Mouse (Mus musculus): ENCODE measurements around the gene Pth2. TPM values are rescaled to one million over a fixed set of nuclear protein-coding genes. Genes with fewer than 3 reads are reported as not detected.

The Pth2 gene
- polyA plus RNA-seq, 1 experiment, result not detected

DNA sequence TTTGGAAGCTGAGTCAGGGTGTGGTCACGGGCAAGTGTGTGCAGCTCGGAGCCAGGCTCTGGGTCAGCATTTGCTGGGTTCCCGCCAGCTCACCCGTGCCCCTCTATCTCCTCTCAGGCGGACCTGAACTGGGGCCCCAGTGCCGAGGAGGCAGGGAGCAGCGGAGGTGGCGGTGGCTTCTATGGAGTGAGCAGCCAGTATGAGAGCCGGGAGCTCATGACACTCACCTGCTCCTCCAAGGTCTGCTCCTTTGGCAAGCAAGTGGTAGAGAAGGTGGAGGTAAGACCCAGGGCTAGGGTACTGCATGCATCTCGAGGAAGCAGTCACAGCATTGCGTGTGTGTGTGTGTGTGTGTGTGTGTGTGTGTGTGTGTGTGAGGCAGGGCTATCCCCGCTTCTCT, 50.4 kb downstream of the Pth2 start:
- Histone ChIP-seq H3K27me3 (ENCODE audit: control insufficient read depth, insufficient read depth, insufficient read length) (no peaks in the 10 kb centered on the region), H3K4me2 (ENCODE audit: low read depth) (no peak overlapping the region), H3K4me3 (no peak overlapping the region), H3K36me3 (ENCODE audit: control insufficient read depth, insufficient read depth) (peaks cover 14% of the 10 kb centered on the region), H3K79me2 (ENCODE audit: control insufficient read depth, insufficient read depth) (no peaks in the 10 kb centered on the region), H3ac (ENCODE audit: control insufficient read depth, insufficient read length) (no peak overlapping the region)
- TF ChIP-seq SRF (IDR thresholded peaks at IDR 0.05; ENCODE audit: control insufficient read depth, insufficient read length, low read depth), result no peak

Other genes starting within 250 kb of the Pth2 start
- not detected for gene Tsks, start 237.8 kb upstream of the Pth2 start, polyA plus RNA-seq (2012; fragmentation: generic; extraction: Trizol)
- 2.7 TPM for gene Cpt1c, start 206.1 kb upstream of the Pth2 start, polyA plus RNA-seq (2012; fragmentation: generic; extraction: Trizol)
- 729 TPM for gene Prmt1, start 194.4 kb upstream of the Pth2 start, polyA plus RNA-seq (2012; fragmentation: generic; extraction: Trizol)
- 45.1 TPM for gene Irf3, start 183.3 kb upstream of the Pth2 start, polyA plus RNA-seq (2012; fragmentation: generic; extraction: Trizol)
- 13.3 TPM for gene Bcl2l12, start 182.3 kb upstream of the Pth2 start, polyA plus RNA-seq (2012; fragmentation: generic; extraction: Trizol)
- gene Scaf1, start 164.6 kb upstream of the Pth2 start, polyA plus RNA-seq (2012; fragmentation: generic; extraction: Trizol), result 56.7 TPM
- 127 TPM for gene Rras, start 163.0 kb upstream of the Pth2 start, polyA plus RNA-seq (2012; fragmentation: generic; extraction: Trizol)
- 10.2 TPM for gene Prr12, start 128.1 kb upstream of the Pth2 start, polyA plus RNA-seq (2012; fragmentation: generic; extraction: Trizol)
- gene Nosip, start 118.6 kb upstream of the Pth2 start, polyA plus RNA-seq (2012; fragmentation: generic; extraction: Trizol), result 66.1 TPM
- gene Prrg2, start 118.3 kb upstream of the Pth2 start, polyA plus RNA-seq (2012; fragmentation: generic; extraction: Trizol), result 12.9 TPM
- 123 TPM for gene Rcn3, start 88.8 kb upstream of the Pth2 start, polyA plus RNA-seq (2012; fragmentation: generic; extraction: Trizol)
- gene Fcgrt, start 77.1 kb upstream of the Pth2 start, polyA plus RNA-seq (2012; fragmentation: generic; extraction: Trizol), result 67.2 TPM
- 2,217 TPM for gene Rps11, start 56.6 kb upstream of the Pth2 start, polyA plus RNA-seq (2012; fragmentation: generic; extraction: Trizol)
- gene Rpl13a, start 52.2 kb upstream of the Pth2 start, polyA plus RNA-seq (2012; fragmentation: generic; extraction: Trizol), result 6,110 TPM
- 3.6 TPM for gene Gm45713, start 44.8 kb upstream of the Pth2 start, polyA plus RNA-seq (2012; fragmentation: generic; extraction: Trizol)
- gene Flt3l, start 44.6 kb upstream of the Pth2 start, polyA plus RNA-seq (2012; fragmentation: generic; extraction: Trizol), result 7.2 TPM
- 81.9 TPM for gene Pih1d1, start 26.7 kb upstream of the Pth2 start, polyA plus RNA-seq (2012; fragmentation: generic; extraction: Trizol)
- 29.0 TPM for gene Aldh16a1, start 26.4 kb upstream of the Pth2 start, polyA plus RNA-seq (2012; fragmentation: generic; extraction: Trizol)
- 3.6 TPM for gene Slc17a7, start 17.0 kb upstream of the Pth2 start, polyA plus RNA-seq (2012; fragmentation: generic; extraction: Trizol)
- gene Gfy, start 1.4 kb upstream of the Pth2 start, polyA plus RNA-seq (2012; fragmentation: generic; extraction: Trizol), result 0.04 TPM
- 2.2 TPM for gene Ccdc155, start 23.9 kb downstream of the Pth2 start, polyA plus RNA-seq (2012; fragmentation: generic; extraction: Trizol)
- 0.08 TPM for gene Dkkl1, start 31.2 kb downstream of the Pth2 start, polyA plus RNA-seq (2012; fragmentation: generic; extraction: Trizol)
- gene Tead2, start 34.8 kb downstream of the Pth2 start, polyA plus RNA-seq (2012; fragmentation: generic; extraction: Trizol), result 93.3 TPM
- 0.18 TPM for gene Cd37, start 58.1 kb downstream of the Pth2 start, polyA plus RNA-seq (2012; fragmentation: generic; extraction: Trizol)
- not detected for gene Slc6a16, start 60.1 kb downstream of the Pth2 start, polyA plus RNA-seq (2012; fragmentation: generic; extraction: Trizol)
- gene Slc6a21, start 96.5 kb downstream of the Pth2 start, polyA plus RNA-seq (2012; fragmentation: generic; extraction: Trizol), result not detected
- 27.3 TPM for gene Trpm4, start 152.8 kb downstream of the Pth2 start, polyA plus RNA-seq (2012; fragmentation: generic; extraction: Trizol)
- 173 TPM for gene Hrc, start 154.3 kb downstream of the Pth2 start, polyA plus RNA-seq (2012; fragmentation: generic; extraction: Trizol)
- 6.6 TPM for gene Ppfia3, start 186.0 kb downstream of the Pth2 start, polyA plus RNA-seq (2012; fragmentation: generic; extraction: Trizol)
- 2.4 TPM for gene Lin7b, start 189.6 kb downstream of the Pth2 start, polyA plus RNA-seq (2012; fragmentation: generic; extraction: Trizol)
- 189 TPM for gene Snrnp70, start 214.7 kb downstream of the Pth2 start, polyA plus RNA-seq (2012; fragmentation: generic; extraction: Trizol)
- 0.65 TPM for gene Kcna7, start 224.7 kb downstream of the Pth2 start, polyA plus RNA-seq (2012; fragmentation: generic; extraction: Trizol)
- 1.9 TPM for gene Ntf5, start 232.7 kb downstream of the Pth2 start, polyA plus RNA-seq (2012; fragmentation: generic; extraction: Trizol)
- gene Lhb, start 239.8 kb downstream of the Pth2 start, polyA plus RNA-seq (2012; fragmentation: generic; extraction: Trizol), result 0.07 TPM

Measured in myocyte (in vitro differentiated cells).